Mouse (Mus musculus) urinary bladder, adult 18-20 months (tissue): ENCODE measurements at regions not wholly inside any gene's neighbourhood (a gene's known extent, or its start where the extent isn't known, plus 50 kb on each side); places are given as distances from the start of the nearest gene placed in this dataset.

Source experiments
- DNase-seq, 2 experiments: peaks; one replicate each; pipeline ENCODE4 v3.0.0; 2022; ENCODE audit warnings: low spot score in 2 of 2, mixed read lengths in 2 of 2

DNA sequence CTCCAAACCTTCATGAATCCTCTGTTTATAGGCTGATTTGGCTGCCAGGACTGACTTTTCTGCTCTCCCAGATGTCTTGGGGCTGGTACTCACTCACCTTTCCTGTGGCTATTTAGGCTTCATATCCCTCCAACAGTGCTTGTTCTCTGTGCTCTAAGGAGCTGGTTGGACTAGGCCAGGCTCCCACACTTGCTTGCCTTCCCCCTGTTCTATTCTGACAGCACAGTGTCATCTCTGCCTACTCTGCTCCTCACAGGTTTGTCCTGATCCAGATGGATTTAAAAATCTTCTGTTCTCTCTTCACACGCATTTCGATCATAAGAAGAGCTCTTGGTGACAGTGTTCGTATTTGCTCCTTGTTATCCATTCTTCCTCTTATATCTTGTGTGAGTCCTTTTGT lies 134.7 kb upstream of the N4bp1 start:
- DNase-seq: no peak

DNA sequence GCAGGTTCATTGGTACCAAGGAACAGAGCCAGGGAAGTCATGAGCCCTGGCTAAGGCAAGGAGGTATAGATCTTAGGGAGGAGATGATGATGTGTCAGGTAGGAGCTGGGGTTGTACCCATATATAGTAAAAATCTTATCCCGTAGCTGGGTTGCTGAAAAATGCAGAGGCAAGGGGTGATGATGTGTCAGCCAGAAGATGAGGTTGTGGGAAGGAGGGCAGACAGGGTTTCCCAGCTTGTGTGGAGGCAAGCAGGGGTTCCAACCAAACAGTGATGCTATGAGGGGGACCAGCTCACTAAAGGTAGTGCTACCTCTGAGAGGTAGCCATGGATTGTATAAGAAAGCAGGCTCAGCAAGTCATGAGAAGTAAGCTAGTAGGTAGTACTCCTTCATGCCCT lies 90.5 kb upstream of the N4bp1 start:
- DNase-seq: no peak

DNA sequence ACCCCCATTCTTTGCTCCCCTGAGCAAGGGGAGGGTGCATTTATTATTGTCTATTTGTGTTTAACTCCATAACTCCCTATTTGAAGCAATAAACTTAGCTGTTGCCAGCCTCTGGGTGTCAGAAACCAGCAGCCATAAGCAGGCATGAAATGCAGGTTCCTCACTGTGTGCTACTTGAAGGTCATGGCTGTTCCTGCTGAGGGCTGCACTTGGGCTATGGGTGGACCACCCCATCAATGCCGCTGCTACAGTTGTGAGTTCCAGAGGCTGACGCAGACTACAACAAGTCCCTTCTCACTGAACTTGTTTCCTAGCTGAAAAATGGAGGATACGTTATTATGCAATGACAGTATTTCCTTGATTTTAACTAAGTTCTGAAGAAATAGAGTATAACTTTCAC lies 86.7 kb upstream of the N4bp1 start:
- no peak for DNase-seq

DNA sequence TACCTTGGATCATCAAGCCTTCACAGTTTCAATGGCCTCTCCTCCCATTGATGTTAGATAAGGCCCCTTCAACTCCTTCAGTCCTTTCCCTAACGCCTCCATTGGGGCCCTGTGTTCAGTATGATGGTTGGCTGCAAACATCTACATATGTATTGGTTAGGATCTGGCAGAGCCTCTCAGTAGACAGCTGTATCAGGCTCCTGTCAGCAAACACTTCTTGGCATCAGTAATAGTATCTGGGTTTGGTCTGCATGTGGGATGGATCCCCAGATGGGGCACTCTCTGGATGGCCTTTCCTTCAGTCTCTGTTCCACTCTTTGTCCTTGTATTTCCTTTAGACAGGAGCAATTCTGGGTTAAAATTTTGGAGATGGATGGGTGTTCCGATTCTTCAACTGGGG lies 84.0 kb upstream of the N4bp1 start:
- DNase-seq: no peak

DNA sequence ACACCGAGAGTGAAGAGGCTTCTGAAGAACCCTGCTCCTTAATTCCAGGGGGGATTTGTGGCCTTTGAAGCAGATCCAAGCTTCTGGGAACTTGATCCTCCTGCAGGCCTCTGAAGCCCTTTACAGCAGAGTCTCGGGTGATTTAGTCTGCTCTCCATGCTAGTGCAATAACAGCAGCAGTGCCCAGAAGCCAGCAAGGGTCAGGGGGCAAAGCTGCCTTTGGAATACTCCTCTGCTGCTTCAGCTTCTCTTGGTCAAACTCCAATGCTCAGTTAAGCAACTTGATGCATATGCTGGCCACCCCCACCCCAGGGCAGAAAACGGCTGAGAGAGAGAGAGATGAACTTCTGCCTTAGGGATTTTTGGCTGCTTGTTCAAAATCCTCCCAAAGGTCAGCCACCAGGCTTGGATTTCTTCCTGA lies 82.8 kb upstream of the N4bp1 start:
- DNase-seq: no peak

DNA sequence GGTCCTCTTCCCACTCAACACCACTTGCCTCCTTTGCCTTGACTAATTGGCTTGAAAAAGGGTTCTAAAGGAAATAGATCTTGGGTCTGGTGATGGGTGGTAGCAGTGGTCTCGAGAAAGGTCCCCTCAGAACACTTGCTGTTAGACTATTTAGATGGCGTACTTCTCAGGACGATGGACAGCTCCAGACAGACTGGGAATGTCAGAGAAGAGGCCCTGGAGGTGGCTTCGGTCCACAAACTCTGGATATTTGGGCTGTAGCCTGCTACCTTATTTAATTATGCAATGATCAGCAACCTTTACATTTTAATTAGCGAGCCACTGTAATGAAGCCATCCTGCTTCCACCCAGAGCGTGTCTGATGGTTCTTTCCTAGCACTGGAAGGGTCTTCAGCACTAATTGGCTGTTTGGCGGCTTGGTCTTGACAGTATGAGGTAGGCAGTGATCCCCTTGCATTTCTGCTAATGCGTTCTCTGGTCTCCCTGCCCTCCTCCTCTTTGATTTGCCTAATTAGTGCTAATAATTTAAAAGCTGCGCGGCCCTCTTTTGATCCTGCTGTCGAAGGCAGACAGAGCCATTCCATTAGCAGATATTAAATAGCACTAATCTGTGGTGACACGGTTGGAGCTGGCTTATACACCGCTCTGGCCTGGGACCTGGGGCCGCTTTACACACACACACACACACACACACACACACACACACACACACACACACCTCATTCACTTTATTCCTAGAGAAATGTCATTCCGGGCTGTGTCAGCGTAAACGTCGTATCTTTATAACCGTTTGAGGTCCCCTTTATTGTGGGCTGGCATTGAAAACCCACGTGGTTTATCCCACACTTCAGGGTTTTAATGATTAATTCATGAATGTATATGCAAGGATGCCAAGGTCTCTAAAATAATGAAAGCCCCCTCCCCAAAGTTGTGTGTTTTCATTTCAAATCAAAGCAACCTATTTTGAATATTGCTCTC lies 76.4 kb upstream of the N4bp1 start:
- DNase-seq: no peak
